Mouse (Mus musculus) kidney, postnatal 4 days (tissue): ENCODE measurements around the gene Tvp23b.

Source experiments
- DNase-seq, 2 experiments: peaks; one replicate each; pipeline ENCODE4 v3.0.0; 2021; ENCODE audit warnings: mixed read lengths in 2 of 2

Tvp23b gene

GRCm38 (mm10) chr11:62879220-62880048, at the start of gene Tvp23b:
TSS of gene Tvp23b (plus strand) at chr11:62879455.
- peak; percentile 100 for DNase-seq

GRCm38 (mm10) chr11:62830387-62830786, 48.9 kb upstream of the Tvp23b start:
- no peak for DNase-seq

GRCm38 (mm10) chr11:62831906-62832305, 47.3 kb upstream of the Tvp23b start:
- DNase-seq: no peak

- DNase-seq: no peak
Observed at GRCm38 (mm10) chr11:62844562-62844961, 34.7 kb upstream of the Tvp23b start.

GRCm38 (mm10) chr11:62845730-62846129, 33.5 kb upstream of the Tvp23b start:
- DNase-seq: no peak

- peak; percentile 6 to 18 for DNase-seq
Observed at GRCm38 (mm10) chr11:62846961-62847654, 32.1 kb upstream of the Tvp23b start, which contains the start of gene Fbxw10. TSS of gene Fbxw10 (plus strand) at chr11:62847069.

GRCm38 (mm10) chr11:62847655-62848191, 31.5 kb upstream of the Tvp23b start:
- peak in 1 of 2 experiments; percentile 11 for DNase-seq

- no peak for DNase-seq
Observed at GRCm38 (mm10) chr11:62848301-62848700, 31.0 kb upstream of the Tvp23b start.

GRCm38 (mm10) chr11:62851199-62851598, 28.1 kb upstream of the Tvp23b start:
- DNase-seq: peak; percentile 12 to 31

- no peak for DNase-seq
Observed at GRCm38 (mm10) chr11:62853334-62853733, 25.9 kb upstream of the Tvp23b start.

- no peak for DNase-seq
Observed at GRCm38 (mm10) chr11:62865562-62865961, 13.7 kb upstream of the Tvp23b start.

GRCm38 (mm10) chr11:62866685-62867084, 12.6 kb upstream of the Tvp23b start:
- no peak for DNase-seq

GRCm38 (mm10) chr11:62869201-62869600, 10.1 kb upstream of the Tvp23b start:
- DNase-seq: no peak

- DNase-seq: no peak
Observed at GRCm38 (mm10) chr11:62869715-62870371, 9.4 kb upstream of the Tvp23b start.

GRCm38 (mm10) chr11:62873479-62873878, 5.8 kb upstream of the Tvp23b start:
- no peak for DNase-seq

- no peak for DNase-seq
Observed at GRCm38 (mm10) chr11:62875696-62876095, 3.6 kb upstream of the Tvp23b start.

GRCm38 (mm10) chr11:62876445-62876844, 2.8 kb upstream of the Tvp23b start:
- DNase-seq: no peak

GRCm38 (mm10) chr11:62877391-62877790, 1.9 kb upstream of the Tvp23b start:
- DNase-seq: no peak

- no peak for DNase-seq
Observed at GRCm38 (mm10) chr11:62878728-62879127, 527 bp upstream of the Tvp23b start.

GRCm38 (mm10) chr11:62883407-62883806, 4.2 kb downstream of the Tvp23b start:
- DNase-seq: no peak

- peak in 1 of 2 experiments; percentile 6 for DNase-seq
Observed at GRCm38 (mm10) chr11:62885323-62885722, 6.1 kb downstream of the Tvp23b start.

GRCm38 (mm10) chr11:62890796-62891195, 11.5 kb downstream of the Tvp23b start:
- no peak for DNase-seq

- no peak for DNase-seq
Observed at GRCm38 (mm10) chr11:62891763-62892162, 12.5 kb downstream of the Tvp23b start.
